Mouse (Mus musculus): Measurements from ENCODE around the gene Phf20. TPM values are rescaled to one million over a fixed set of nuclear protein-coding genes. Genes with fewer than 3 reads are reported as not detected.

Phf20 gene
- polyA plus RNA-seq, 1 experiment from 2014 or later: 148 TPM

DNA sequence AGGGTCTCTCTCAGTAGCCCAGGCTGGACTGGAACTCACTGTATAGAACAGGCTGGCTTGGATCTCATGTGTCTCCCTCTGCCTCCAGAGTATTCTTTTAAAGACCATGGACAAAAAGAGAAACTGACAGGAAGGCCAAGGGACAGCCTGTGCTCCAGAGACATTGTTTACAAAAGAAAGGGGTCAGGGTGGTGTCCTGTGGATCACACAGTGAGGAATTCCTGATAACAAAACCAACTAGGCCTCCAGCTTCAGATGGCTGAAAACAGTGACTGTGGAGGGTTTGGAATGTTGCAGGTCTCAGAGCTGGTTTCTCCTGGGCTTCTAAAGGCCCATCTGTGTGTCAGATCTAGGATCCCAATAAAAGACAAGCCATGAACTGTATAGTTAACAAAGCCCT lies 1.7 kb upstream of the Phf20 start:
- Histone ChIP-seq H3K36me3 (ENCODE audit: control insufficient read depth, insufficient read depth) (no peaks in the 10 kb centered on the region), H3K4me2 (ENCODE audit: low read length) (no peak overlapping the region), H3K9ac (replicated peaks; ENCODE audit: low read depth, low read length) (no peak overlapping the region), H3K27me3 (replicated peaks; ENCODE audit: control insufficient read depth, insufficient read depth, low read length) (no peaks in the 10 kb centered on the region), H3K27ac (ENCODE audit: low read length) (no peak overlapping the region), H3K4me1 (replicated peaks; ENCODE audit: control insufficient read depth, insufficient read depth, low read length) (peaks cover 23% of the 10 kb centered on the region), H3K9me3 (ENCODE audit: control insufficient read depth, low read length) (no peaks in the 10 kb centered on the region), H3K4me3 (replicated peaks; ENCODE audit: low read length) (no peak overlapping the region)
- no peak for ATAC-seq

DNA sequence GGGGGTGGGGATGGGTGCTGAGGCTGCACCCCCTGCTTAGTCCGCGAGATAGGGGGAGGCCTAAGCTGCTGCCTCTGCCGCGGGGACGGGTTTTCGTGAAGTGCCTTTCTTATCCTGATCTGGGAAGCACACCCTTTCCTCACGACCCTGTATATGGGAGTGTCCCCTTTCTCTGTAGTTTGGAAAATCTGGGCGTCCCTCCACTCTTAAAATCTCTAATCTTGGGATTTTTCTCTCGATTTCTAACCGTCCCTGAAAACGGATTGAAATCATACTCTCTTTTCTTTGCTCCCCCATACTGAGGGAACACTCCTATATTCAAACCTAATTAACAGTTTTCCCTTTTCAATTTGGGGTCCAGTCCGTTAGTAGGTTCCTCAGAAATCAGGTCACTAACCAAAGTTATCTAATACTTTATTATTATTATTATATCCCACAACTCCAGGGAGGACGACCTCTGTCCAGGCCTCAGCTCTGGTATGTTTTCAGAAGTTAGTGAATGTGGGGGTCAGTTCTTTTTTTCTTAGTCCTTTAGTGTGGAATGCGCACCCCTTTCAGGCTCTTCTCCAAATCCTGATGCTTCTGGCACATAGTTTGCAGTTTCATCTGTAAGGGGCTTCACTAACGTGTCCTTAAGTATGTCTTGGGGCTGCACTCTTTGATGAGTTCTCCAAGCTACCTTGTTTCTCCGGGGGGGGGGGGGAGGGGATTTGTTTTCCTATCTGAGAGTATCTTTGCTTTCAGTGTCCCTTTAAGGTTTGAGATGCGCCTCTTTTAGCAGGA lies 1.1 kb downstream of the Phf20 start:
- H3K4me1 ChIP-seq (replicated peaks; ENCODE audit: control insufficient read depth, insufficient read depth, low read length): peaks cover 29% of the 10 kb centered on the region
- no peak for ATAC-seq
- H3K9ac ChIP-seq (replicated peaks; ENCODE audit: low read depth, low read length): peak overlapping the region; percentile 94
- 5% methylated on average over 17 of the region's 17 CpGs for WGBS
- peak overlapping the region; percentile 88 for H3K4me3 ChIP-seq (replicated peaks; ENCODE audit: low read length)
- no peaks in the 10 kb centered on the region for H3K36me3 ChIP-seq (ENCODE audit: control insufficient read depth, insufficient read depth)
- peak overlapping the region; percentile 98 for H3K27ac ChIP-seq (ENCODE audit: low read length)
- H3K4me2 ChIP-seq (ENCODE audit: low read length): peak overlapping the region; percentile 64
- H3K27me3 ChIP-seq (replicated peaks; ENCODE audit: control insufficient read depth, insufficient read depth, low read length): no peaks in the 10 kb centered on the region
- H3K9me3 ChIP-seq (ENCODE audit: control insufficient read depth, low read length): no peaks in the 10 kb centered on the region

DNA sequence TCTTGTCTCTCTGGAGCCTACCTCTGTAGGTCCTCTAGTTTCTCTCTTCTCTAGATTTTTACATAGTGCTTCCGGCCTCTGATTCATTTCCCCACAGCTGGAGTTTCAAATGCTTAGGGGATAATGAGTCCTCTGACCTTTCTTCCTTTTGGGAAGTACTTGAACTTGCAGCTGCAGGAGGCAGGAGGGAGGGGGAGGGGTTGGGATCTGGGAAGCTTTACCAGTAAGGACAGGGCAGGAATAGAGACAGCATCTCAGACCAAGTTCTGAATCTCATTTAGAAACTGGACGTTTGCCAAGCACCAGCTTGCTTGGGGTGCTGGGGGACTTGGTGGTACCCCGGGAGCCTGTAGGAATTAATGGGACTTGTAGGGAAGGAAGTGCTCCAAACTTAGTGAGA lies 3.7 kb downstream of the Phf20 start:
- no peak overlapping the region for H3K27ac ChIP-seq (ENCODE audit: low read length)

DNA sequence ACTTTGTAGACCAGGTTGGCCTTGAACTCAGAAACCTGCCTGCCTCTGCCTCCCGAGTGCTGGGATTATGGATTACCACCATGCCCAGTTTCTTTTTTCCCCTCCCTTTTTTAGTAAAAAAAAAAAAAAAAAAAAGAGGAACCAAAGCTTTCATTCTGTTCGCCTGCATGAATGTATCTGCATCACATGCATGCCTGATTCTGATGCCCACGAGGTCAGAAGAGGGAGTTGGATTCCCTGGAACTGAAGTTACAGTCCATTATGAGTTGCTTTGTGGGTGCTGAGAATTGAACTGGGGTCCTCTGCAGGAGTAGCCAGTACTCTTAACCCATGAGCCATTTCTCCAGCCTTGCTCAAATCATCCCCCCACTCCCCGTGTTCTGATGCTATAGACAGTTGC lies 5.2 kb downstream of the Phf20 start:
- Histone ChIP-seq H3K4me3 (replicated peaks; ENCODE audit: low read length) (no peak overlapping the region), H3K27ac (ENCODE audit: low read length) (no peak overlapping the region), H3K27me3 (replicated peaks; ENCODE audit: control insufficient read depth, insufficient read depth, low read length) (no peaks in the 10 kb centered on the region), H3K9me3 (ENCODE audit: control insufficient read depth, low read length) (no peaks in the 10 kb centered on the region), H3K36me3 (ENCODE audit: control insufficient read depth, insufficient read depth) (no peaks in the 10 kb centered on the region), H3K4me1 (replicated peaks; ENCODE audit: control insufficient read depth, insufficient read depth, low read length) (peaks cover 35% of the 10 kb centered on the region), H3K4me2 (ENCODE audit: low read length) (no peak overlapping the region), H3K9ac (replicated peaks; ENCODE audit: low read depth, low read length) (no peak overlapping the region)
- 89% methylated on average over 4 of the region's 4 CpGs for WGBS
- ATAC-seq: no peak

More for the DNA sequence above, 3.7 kb downstream of the Phf20 start:
- Histone ChIP-seq H3K27me3 (replicated peaks; ENCODE audit: control insufficient read depth, insufficient read depth, low read length) (no peaks in the 10 kb centered on the region), H3K9ac (replicated peaks; ENCODE audit: low read depth, low read length) (no peak overlapping the region), H3K9me3 (ENCODE audit: control insufficient read depth, low read length) (no peaks in the 10 kb centered on the region), H3K4me1 (replicated peaks; ENCODE audit: control insufficient read depth, insufficient read depth, low read length) (peaks cover 41% of the 10 kb centered on the region), H3K36me3 (ENCODE audit: control insufficient read depth, insufficient read depth) (no peaks in the 10 kb centered on the region), H3K4me3 (replicated peaks; ENCODE audit: low read length) (no peak overlapping the region), H3K4me2 (ENCODE audit: low read length) (no peak overlapping the region)
- WGBS: 45% methylated on average over 3 of the region's 3 CpGs
- ATAC-seq: no peak

DNA sequence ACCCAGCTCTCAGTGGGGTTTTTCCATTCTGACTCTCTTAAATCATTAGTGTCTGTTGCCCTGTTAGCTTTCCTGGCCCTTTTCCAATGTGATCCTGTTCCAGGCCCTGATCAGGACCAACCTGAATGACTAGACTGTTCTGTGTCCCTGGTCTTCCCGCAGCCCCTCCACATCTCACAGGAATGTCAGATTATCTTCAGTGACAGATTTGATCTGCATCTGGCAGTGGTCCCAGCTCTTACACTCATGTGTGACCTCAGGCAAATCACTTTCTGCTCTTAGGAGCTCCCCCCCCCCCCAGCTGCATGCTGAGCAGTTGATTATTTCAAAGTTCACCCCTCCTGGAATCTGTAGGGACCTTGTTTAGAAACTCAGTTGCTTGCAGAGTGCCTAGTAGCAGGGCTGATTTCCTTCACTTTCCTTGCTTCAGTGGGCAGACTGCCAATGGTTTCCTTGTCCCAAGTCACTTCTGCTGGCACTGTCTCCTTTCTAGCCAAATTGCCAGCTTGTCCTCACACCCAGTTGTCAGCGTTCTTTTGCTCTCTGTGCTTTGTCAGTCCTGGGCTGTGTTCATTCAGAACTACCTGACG lies 6.7 kb downstream of the Phf20 start:
- Histone ChIP-seq H3K36me3 (ENCODE audit: control insufficient read depth, insufficient read depth) (no peaks in the 10 kb centered on the region), H3K27me3 (replicated peaks; ENCODE audit: control insufficient read depth, insufficient read depth, low read length) (no peaks in the 10 kb centered on the region), H3K4me2 (ENCODE audit: low read length) (no peak overlapping the region), H3K4me3 (replicated peaks; ENCODE audit: low read length) (no peak overlapping the region), H3K9ac (replicated peaks; ENCODE audit: low read depth, low read length) (no peak overlapping the region), H3K9me3 (ENCODE audit: control insufficient read depth, low read length) (no peaks in the 10 kb centered on the region), H3K4me1 (replicated peaks; ENCODE audit: control insufficient read depth, insufficient read depth, low read length) (peaks cover 29% of the 10 kb centered on the region), H3K27ac (ENCODE audit: low read length) (peak overlapping the region; percentile 7; the same call in 1 of the 2 replicates)
- peak; percentile 63 for ATAC-seq
- WGBS: 15% methylated on average over 3 of the region's 3 CpGs

GRCm38 (mm10) chr2:156203917-156204316 lies 7.7 kb downstream of the Phf20 start:
- no peak for ATAC-seq
- no peak overlapping the region for H3K27ac ChIP-seq (ENCODE audit: low read length)
- 94% methylated on average over 6 of the region's 6 CpGs for WGBS
- H3K4me1 ChIP-seq (replicated peaks; ENCODE audit: control insufficient read depth, insufficient read depth, low read length): peaks cover 21% of the 10 kb centered on the region
- no peaks in the 10 kb centered on the region for H3K36me3 ChIP-seq (ENCODE audit: control insufficient read depth, insufficient read depth)
- H3K4me3 ChIP-seq (replicated peaks; ENCODE audit: low read length): no peak overlapping the region
- H3K9me3 ChIP-seq (ENCODE audit: control insufficient read depth, low read length): no peaks in the 10 kb centered on the region
- no peak overlapping the region for H3K9ac ChIP-seq (replicated peaks; ENCODE audit: low read depth, low read length)
- no peak overlapping the region for H3K4me2 ChIP-seq (ENCODE audit: low read length)
- H3K27me3 ChIP-seq (replicated peaks; ENCODE audit: control insufficient read depth, insufficient read depth, low read length): no peaks in the 10 kb centered on the region

DNA sequence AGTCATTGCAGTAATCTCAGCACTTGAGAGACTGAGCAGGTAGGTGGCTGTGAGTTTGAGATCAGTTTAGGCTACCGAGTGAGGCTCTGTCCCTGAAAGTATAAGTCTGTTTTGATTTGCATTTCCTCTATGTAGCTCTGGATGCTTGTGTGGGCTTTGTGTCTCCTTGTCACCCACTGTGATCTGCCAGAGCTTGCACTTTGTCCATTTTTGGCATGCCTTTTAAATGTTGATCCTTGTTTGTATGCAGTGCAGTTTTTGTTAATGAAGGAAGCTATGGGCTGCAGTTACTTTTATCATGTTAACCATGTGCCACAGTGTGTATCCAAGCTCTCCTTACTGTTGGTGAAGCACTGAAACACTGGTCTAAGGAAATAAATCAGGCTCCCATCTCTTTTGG lies 21.5 kb downstream of the Phf20 start:
- Histone ChIP-seq H3K36me3 (ENCODE audit: control insufficient read depth, insufficient read depth) (no peaks in the 10 kb centered on the region; the same call in 1 of the 2 replicates), H3K4me3 (replicated peaks; ENCODE audit: low read length) (no peak overlapping the region), H3K27ac (ENCODE audit: low read length) (no peak overlapping the region), H3K4me1 (replicated peaks; ENCODE audit: control insufficient read depth, insufficient read depth, low read length) (no peaks in the 10 kb centered on the region), H3K27me3 (replicated peaks; ENCODE audit: control insufficient read depth, insufficient read depth, low read length) (no peaks in the 10 kb centered on the region), H3K4me2 (ENCODE audit: low read length) (no peak overlapping the region), H3K9ac (replicated peaks; ENCODE audit: low read depth, low read length) (no peak overlapping the region), H3K9me3 (ENCODE audit: control insufficient read depth, low read length) (no peaks in the 10 kb centered on the region)
- ATAC-seq: no peak
- WGBS: 44% methylated on average over 1 of the region's 1 CpGs

GRCm38 (mm10) chr2:156222100-156222499 lies 25.8 kb downstream of the Phf20 start:
- Histone ChIP-seq H3K27ac (ENCODE audit: low read length) (no peak overlapping the region), H3K9me3 (ENCODE audit: control insufficient read depth, low read length) (no peaks in the 10 kb centered on the region), H3K4me3 (replicated peaks; ENCODE audit: low read length) (no peak overlapping the region), H3K4me2 (ENCODE audit: low read length) (no peak overlapping the region), H3K9ac (replicated peaks; ENCODE audit: low read depth, low read length) (no peak overlapping the region), H3K27me3 (replicated peaks; ENCODE audit: control insufficient read depth, insufficient read depth, low read length) (no peaks in the 10 kb centered on the region), H3K36me3 (ENCODE audit: control insufficient read depth, insufficient read depth) (peaks cover 3% of the 10 kb centered on the region; the same call in 1 of the 2 replicates), H3K4me1 (replicated peaks; ENCODE audit: control insufficient read depth, insufficient read depth, low read length) (no peaks in the 10 kb centered on the region)
- ATAC-seq: no peak

GRCm38 (mm10) chr2:156224043-156224442 lies 27.8 kb downstream of the Phf20 start:
- Histone ChIP-seq H3K36me3 (ENCODE audit: control insufficient read depth, insufficient read depth) (peaks cover 3% of the 10 kb centered on the region; the same call in 1 of the 2 replicates), H3K4me2 (ENCODE audit: low read length) (no peak overlapping the region), H3K9ac (replicated peaks; ENCODE audit: low read depth, low read length) (no peak overlapping the region), H3K4me1 (replicated peaks; ENCODE audit: control insufficient read depth, insufficient read depth, low read length) (no peaks in the 10 kb centered on the region), H3K4me3 (replicated peaks; ENCODE audit: low read length) (no peak overlapping the region), H3K27me3 (replicated peaks; ENCODE audit: control insufficient read depth, insufficient read depth, low read length) (no peaks in the 10 kb centered on the region), H3K9me3 (ENCODE audit: control insufficient read depth, low read length) (no peaks in the 10 kb centered on the region), H3K27ac (ENCODE audit: low read length) (no peak overlapping the region)
- ATAC-seq: no peak
- 98% methylated on average over 5 of the region's 5 CpGs for WGBS
